Mouse (Mus musculus) heart, postnatal 36 days (tissue): ENCODE measurements at regions not wholly inside any gene's neighbourhood (a gene's known extent, or its start where the extent isn't known, plus 50 kb on each side); places are given as distances from the start of the nearest gene placed in this dataset.
A peak's percentile ranks its signal among the peaks of the same experiment; 100 is the strongest.

Source experiments
- DNase-seq, 2 experiments: peaks; one replicate each; pipeline ENCODE4 v3.0.0; 2021 to 2022
- intact Hi-C: fragments of 180-260 bp; cut with DNase I; formaldehyde crosslinking; loops from one replicate; pipeline ENCODE4 v1.15.1; 2025

DNA sequence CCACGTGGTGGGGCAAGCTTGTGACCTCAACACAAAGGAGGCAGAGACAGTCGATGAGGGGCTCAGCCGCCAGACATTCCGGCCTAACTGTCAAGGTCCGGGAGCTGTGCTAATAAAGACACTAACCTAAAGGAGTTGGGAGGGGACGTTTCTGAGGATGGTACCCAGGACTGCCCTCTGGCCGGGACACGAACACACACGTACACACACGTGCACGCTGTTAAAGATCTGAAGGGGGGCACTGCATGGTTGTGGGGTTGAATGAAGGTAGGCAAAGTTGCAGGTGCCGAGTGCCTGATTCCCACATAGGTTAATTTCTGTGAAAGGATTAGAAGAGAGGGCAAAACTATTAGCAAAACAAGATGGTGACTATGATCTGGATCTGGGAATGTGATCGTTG, 65.4 kb upstream of the Mitf start:
- DNase-seq, result no peak
- intact Hi-C loops, result loop anchor here (2.0 to 5.0 kb wide), 5 partner anchors 124 to 489 kb away; partner anchors contain the start of genes Frmd4b and Lmod3

GRCm38 (mm10) chr6:97740851-97741201, 66.0 kb upstream of the Mitf start:
- intact Hi-C loops, result loop anchor here (2.0 to 5.0 kb wide), 5 partner anchors 124 to 489 kb away; partner anchors contain the start of genes Frmd4b and Lmod3
- no peak for DNase-seq

GRCm38 (mm10) chr6:97740107-97740850, 66.6 kb upstream of the Mitf start:
- intact Hi-C loops, result loop anchor here (2.0 to 5.0 kb wide), 5 partner anchors 123 to 488 kb away; partner anchors contain the start of genes Frmd4b and Lmod3
- peak; percentile 57 to 66 for DNase-seq

DNA sequence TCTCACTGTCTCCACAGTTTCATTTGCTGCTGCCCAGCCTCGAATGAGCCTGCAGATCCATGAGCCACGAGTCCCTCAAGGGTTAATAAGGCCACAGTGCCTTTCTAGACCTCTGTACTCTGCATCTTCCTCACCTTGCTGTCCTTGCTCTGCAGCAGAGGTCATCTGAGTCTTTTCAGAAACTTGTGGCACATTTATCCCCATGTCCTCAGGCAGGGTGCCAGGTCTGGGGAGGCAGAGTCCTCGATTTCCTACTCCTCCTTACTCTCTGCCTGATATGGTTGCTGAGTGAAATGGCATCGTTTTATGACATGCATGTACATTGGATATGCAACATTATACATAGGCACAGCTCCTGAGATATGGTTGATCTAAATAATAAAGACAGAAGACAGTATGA, 68.0 kb upstream of the Mitf start:
- intact Hi-C loops, result no loop called here
- no peak for DNase-seq

DNA sequence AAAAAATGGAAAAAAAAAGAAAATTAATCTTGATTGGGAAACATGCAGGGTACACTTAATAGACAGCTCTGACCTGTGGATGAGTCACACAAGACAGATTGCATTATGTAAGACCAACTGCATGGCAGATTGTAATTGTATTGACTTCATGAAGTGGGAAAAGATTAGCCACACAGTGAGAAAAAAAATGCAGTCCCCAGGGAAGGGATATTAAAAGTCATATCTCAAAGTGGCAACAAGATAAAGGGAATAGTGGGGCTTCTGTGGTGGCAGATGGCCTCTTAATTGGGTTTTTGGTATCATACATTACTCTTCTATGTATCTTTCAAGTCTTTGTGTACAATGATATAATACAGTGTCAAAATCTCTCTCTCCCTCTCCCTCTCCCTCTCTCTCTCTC, 76.0 kb upstream of the Mitf start:
- intact Hi-C loops, result no loop called here
- no peak for DNase-seq

DNA sequence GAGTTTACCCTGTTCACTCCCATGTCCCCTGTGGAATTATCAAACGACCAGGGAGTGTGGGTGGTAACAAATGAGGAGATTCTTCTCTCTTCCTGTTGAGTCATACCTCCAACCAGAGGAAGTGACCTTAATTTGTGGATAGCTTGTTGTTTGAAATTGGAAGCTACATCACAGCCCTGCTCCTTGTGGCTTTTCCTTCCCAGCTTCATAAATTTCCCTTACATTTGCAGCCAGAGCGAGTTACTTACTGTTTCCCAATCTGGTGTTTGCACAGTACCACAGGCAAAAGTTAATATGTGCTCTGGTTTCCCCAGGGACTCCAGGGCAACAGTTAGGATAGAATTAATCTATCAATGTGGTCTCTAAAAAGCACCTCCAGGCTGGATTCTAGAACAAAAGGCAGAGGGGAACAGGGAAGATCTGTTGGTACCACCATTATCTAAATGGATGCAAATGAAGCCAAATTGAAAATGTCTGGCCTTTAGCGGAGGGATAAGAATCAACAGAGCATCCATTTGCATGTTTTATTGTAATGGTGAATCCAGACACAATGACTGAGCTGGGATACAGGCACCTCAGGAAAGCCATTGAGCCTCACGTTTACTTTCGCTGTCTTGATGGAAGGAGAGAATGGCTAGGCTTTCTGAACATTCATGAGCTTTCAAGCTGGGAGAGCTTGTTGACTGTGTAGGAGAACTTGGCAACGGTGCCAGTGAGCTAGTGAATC, 88.5 kb upstream of the Mitf start:
- intact Hi-C loops, result no loop called here

DNA sequence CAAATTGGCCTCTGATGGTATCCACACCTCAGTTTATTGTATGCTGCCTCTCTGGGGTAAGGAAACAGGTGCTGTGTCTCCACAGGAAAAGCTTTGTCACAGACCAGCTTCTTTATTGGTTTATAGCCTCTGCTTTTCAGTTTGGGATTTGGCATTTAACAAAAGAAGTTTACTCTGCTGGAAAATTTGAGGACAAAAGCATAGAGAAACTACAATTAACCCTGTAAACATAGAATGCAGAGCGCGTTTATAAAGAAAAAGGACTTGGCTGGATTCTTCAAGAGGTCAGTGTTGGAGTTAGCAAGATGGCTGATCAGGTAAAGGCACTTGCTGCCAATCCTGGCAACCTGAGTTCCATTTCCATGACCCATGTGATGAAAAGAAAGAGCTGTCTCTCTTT, 90.1 kb upstream of the Frmd4b start:
- intact Hi-C loops, result no loop called here
- no peak for DNase-seq

More for the DNA sequence above, 88.5 kb upstream of the Mitf start:
- DNase-seq, result no peak

GRCm38 (mm10) chr6:97704361-97704760, 87.0 kb upstream of the Frmd4b start:
- DNase-seq, result no peak
- intact Hi-C loops, result no loop called here

DNA sequence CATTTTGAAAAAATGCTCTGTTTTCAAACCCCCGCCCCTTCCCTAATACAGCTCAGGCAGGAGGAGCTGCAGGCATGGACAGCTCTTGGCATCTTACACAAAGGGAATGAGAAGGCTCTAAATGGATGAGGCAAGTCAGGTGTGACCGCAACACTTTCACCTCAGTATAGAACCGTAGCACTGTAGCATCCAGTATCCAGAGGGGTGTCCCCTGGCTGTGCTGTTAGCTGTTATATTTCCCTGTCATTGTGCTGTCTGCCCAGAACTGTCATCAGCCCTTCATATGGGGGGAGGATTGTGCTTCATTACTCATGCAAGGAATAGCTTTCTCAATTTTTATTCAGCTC, 82.4 kb upstream of the Frmd4b start:
- DNase-seq, result no peak
- intact Hi-C loops, result no loop called here

DNA sequence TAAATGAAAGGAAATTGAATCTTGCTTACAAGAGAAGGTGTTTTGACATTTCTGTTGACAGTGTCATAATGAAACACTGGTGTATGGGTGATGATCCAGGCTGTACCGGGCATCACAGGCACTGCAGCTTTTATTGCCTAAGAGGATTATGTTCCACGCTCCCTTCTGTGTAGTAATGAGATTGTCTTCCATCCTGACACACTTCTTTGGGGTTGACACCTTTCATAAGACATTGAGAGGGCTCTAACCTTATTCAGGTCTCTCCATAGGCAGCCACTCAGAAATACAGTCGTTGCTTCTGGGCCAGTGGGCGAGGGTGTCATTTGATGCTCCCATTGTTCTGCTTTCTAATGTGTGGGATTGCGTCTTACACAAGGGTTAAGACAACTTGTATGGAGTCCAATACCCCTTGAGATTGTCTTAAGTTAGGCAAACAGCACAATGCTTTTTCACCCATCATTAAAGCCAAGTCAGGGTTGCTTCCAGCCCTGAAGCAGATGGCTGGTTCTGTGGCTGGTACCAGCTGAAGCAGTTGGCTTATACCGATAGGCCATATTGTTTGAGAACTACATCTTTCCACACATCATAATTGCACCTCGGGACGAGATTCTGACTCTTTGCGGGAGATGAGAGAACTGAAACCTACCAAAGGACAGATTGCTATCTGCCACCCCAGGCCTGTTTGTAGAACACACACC, 81.9 kb upstream of the Frmd4b start:
- no peak for DNase-seq
- intact Hi-C loops, result no loop called here

DNA sequence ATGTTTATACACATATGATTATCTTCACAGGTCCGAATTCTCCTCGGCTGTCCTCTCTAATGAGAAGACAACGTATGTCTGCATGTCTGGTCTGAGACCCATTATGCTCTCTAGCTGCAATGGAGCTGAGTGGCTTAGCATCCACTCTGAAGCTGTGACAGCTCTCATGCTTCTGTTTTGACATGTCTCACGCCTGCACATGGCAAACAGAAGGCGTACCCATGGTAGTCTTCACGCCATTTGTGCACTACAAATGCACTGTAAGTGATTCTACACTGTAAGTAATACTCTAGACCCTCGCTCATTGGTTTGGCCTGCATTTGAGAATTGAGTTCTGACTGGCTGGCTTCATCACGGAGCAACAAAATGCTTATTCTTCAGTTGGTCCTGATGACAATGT, 75.9 kb upstream of the Frmd4b start:
- intact Hi-C loops, result no loop called here
- DNase-seq, result no peak

DNA sequence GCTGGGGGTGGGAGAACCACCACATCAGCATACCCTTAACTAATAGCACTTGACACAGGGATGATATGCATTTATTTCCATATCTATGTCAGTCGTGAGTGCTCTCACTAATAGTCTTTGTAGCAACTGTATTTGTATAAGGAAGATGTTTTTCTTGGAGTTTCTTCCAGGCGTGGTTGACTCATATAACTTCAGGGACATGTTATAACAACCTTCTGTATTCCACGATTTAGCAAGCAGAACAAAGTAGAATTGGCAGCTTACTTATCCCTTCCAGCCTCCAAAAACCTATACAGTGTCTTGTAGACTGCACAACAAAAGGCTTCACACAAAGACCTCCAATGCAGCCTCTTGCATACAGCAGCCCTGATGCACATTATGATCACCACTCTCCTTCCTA, 73.8 kb upstream of the Frmd4b start:
- intact Hi-C loops, result no loop called here
- DNase-seq, result no peak

- DNase-seq, result peak; percentile 1 to 2
- intact Hi-C loops, result no loop called here
Measured at GRCm38 (mm10) chr6:97684335-97684734, 67.0 kb upstream of the Frmd4b start.

GRCm38 (mm10) chr6:97682213-97682612, 64.9 kb upstream of the Frmd4b start:
- DNase-seq, result no peak
- intact Hi-C loops, result no loop called here

DNA sequence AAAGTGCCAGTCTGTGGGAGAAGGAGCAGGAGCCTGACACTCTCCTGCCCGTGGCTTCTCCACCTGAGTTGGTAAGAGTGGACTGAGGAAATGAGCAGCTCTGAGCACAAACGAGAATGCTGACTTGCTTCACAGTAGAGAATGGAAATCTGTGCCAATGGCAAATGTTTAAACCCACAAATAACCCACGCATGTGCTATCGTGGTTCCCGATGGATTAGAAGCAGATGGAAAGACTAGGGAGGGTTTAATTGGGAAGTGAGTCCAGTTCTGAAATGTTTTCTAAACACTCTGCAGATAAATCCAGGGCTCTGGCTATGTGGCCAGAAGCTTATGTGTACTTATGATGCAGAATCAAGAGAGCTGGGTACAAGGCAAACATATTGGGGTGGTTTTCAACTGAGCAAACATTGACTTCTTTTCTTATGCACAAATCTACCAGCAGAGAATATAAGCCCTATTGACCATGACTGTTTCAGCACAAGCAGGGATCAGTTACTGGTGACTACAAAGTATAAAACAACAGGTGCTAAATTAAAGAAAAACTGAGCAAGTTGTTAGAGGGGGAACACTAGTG, 57.9 kb upstream of the Frmd4b start:
- intact Hi-C loops, result no loop called here
- DNase-seq, result no peak

DNA sequence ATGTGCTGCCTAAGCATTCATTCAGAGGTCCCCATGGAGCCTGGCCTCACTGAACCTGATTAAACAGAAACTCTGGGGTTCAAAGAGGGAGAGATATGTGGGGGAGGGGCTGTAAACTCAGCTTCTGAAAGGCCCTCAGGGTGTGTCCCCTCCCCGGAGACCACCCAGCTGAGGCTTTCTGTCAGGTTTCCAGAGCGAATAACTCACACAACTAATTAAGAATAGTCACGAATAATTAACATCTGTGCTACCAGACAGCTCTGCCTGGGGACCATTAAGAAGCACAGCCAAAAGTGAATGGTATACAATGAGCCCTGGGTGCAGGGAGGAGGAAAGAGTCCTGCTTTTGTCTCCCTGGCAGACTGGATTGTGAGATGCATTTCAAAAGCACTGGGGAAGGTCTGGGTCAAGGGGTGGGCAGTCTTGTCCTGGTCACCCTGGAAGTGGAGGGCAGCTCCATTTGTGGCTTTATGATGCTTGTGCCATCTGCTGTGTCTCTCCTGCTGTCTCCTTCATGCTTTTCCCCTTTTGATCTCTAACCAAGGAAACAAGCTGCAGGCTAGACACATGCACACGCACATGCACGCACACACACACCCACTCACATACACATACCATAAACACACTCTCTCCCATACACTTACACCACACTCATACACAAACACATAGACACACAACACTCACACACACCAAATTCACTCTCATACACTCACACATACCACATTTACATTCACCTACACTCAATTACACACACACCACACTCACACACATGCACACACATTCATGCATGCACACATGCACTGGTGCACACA, 49.7 kb upstream of the Frmd4b start:
- no peak for DNase-seq
- intact Hi-C loops, result no loop called here
